In genomic region chr13:45783681-45784080, GRCm38 (mm10) we compare ENCODE assay signal across 13 mouse cellular contexts.
DNase-seq lines count a peak whose midpoint lies in the region; ATAC-seq and TF ChIP-seq lines count a peak whose summit lies in the region.
"Had no signal": no experiment of that assay in that cellular context is flagged by ENCODE, and none has a peak within 500 bp of the region (broad histone marks: within the 10 kb centered on the region; RNA-seq: fewer than 3 reads in every experiment).

No protein-coding gene starts in this region.

- H3K9me3 ChIP-seq in embryonic facial prominence, embryonic 14.5 days (ENCODE audit: control insufficient read depth, low read length): no peaks in the 10 kb centered on the region
- no peaks in the 10 kb centered on the region for H3K9me3 ChIP-seq in embryonic facial prominence, embryonic 10.5 days
- H3K9me3 ChIP-seq: neural tube, embryonic 13.5 days had no signal

- no peak for TF ChIP-seq CTCF in thymus, adult 2 months (IDR thresholded peaks at IDR 0.05; ENCODE audit: borderline replicate concordance, control insufficient read depth, extremely low read depth, insufficient read depth, low read length, poor library complexity)

- no peak overlapping the region for H3K4me2 ChIP-seq in embryonic facial prominence, embryonic 14.5 days (ENCODE audit: low read depth, low read length)
- H3K4me2 ChIP-seq: heart, embryonic 13.5 days; liver, embryonic 11.5 days; midbrain, embryonic 11.5 days; neural tube, embryonic 13.5 days had no signal

- no peak for ATAC-seq in embryonic facial prominence, embryonic 14.5 days (ENCODE audit: low read depth)

- H3K27me3 ChIP-seq in embryonic facial prominence, embryonic 14.5 days (replicated peaks; ENCODE audit: control insufficient read depth, insufficient read depth, low read length): no peaks in the 10 kb centered on the region
- no peaks in the 10 kb centered on the region for H3K27me3 ChIP-seq in embryonic facial prominence, embryonic 10.5 days (replicated peaks; ENCODE audit: low read depth, poor library complexity, severe bottlenecking)
- H3K27me3 ChIP-seq in thymus, adult 2 months (ENCODE audit: control insufficient read depth, insufficient read depth, low read length): no peaks in the 10 kb centered on the region
- H3K27me3 ChIP-seq: heart, embryonic 13.5 days; neural tube, embryonic 13.5 days had no signal

- H3K4me1 ChIP-seq in embryonic facial prominence, embryonic 14.5 days (ENCODE audit: control insufficient read depth, insufficient read depth, low read length): no peaks in the 10 kb centered on the region; the same call in 1 of the 2 replicates
- no peaks in the 10 kb centered on the region for H3K4me1 ChIP-seq in embryonic facial prominence, embryonic 10.5 days
- H3K4me1 ChIP-seq in thymus, adult 2 months (replicated peaks; ENCODE audit: control insufficient read depth, insufficient read depth, low read length): no peaks in the 10 kb centered on the region
- H3K4me1 ChIP-seq: neural tube, embryonic 13.5 days had no signal

- no peak overlapping the region for H3K4me3 ChIP-seq in embryonic facial prominence, embryonic 14.5 days (ENCODE audit: low read depth, low read length)
- H3K4me3 ChIP-seq in embryonic facial prominence, embryonic 10.5 days: no peak overlapping the region
- H3K4me3 ChIP-seq in thymus, adult 2 months (ENCODE audit: control insufficient read depth, insufficient read depth, low read length): no peak overlapping the region
- H3K4me3 ChIP-seq: heart, embryonic 13.5 days; neural tube, embryonic 13.5 days had no signal

- intact Hi-C loops in left cerebral cortex, postnatal 14 days (cut with DNase I): no loop called here
- intact Hi-C loops in left cerebral cortex, postnatal 4 days (cut with DNase I): loop anchor here (10.0 kb wide), 1 partner anchor 99 kb away; no protein-coding TSS in a partner anchor

- H3K27ac ChIP-seq in embryonic facial prominence, embryonic 14.5 days (replicated peaks; ENCODE audit: low read depth, low read length): no peak overlapping the region
- H3K27ac ChIP-seq in embryonic facial prominence, embryonic 10.5 days (replicated peaks): no peak overlapping the region
- no peak overlapping the region for H3K27ac ChIP-seq in thymus, adult 2 months (ENCODE audit: control insufficient read depth, insufficient read depth, low read length)
- H3K27ac ChIP-seq: heart, embryonic 13.5 days; neural tube, embryonic 13.5 days had no signal

- DNase-seq in embryonic facial prominence, embryonic 14.5 days (ENCODE audit: low spot score): peak; percentile 24
- DNase-seq in embryonic facial prominence, embryonic 10.5 days (ENCODE audit: low spot score): no peak
- DNase-seq in left cerebral cortex, postnatal 14 days (ENCODE audit: low spot score in 2 of 2): peak; percentile 39 to 78
- DNase-seq in left cerebral cortex, postnatal 4 days: no peak
- DNase-seq in adipocyte (ENCODE audit: low spot score): peak; percentile 20
- DNase-seq in lung, postnatal 36 days: peak; percentile 17
- DNase-seq in thymus, adult 2 months: no peak
- no peak for DNase-seq in urinary bladder, postnatal 14 days (ENCODE audit: low spot score)
- DNase-seq: kidney, postnatal 14 days had no signal

- TF ChIP-seq POLR2A in thymus, adult 2 months (IDR thresholded peaks at IDR 0.05; ENCODE audit: control insufficient read depth, extremely low read depth, insufficient read depth, low read length, poor library complexity): no peak

- H3K36me3 ChIP-seq in embryonic facial prominence, embryonic 14.5 days (ENCODE audit: control insufficient read depth, insufficient read depth, low read length): no peaks in the 10 kb centered on the region
- no peaks in the 10 kb centered on the region for H3K36me3 ChIP-seq in embryonic facial prominence, embryonic 10.5 days (replicated peaks)
- no peaks in the 10 kb centered on the region for H3K36me3 ChIP-seq in thymus, adult 2 months (ENCODE audit: control insufficient read depth, insufficient read depth, low read length)

- WGBS in embryonic facial prominence, embryonic 14.5 days: 83% methylated on average over 10 of the region's 10 CpGs
- WGBS in embryonic facial prominence, embryonic 10.5 days: 87% methylated on average over 10 of the region's 10 CpGs
- WGBS in thymus, adult 2 months: 92% methylated on average over 10 of the region's 10 CpGs

- no peak overlapping the region for H3K9ac ChIP-seq in embryonic facial prominence, embryonic 14.5 days (ENCODE audit: low read depth, low read length)
- H3K9ac ChIP-seq: heart, embryonic 13.5 days; neural tube, embryonic 13.5 days had no signal

Comparison
In these comparisons a context has a peak if more than half of its experiments do, and no peak if none do; other contexts are left out.
1. DNase-seq: peak in embryonic facial prominence, embryonic 14.5 days (single experiment), left cerebral cortex, postnatal 14 days (2 of 2), adipocyte (single experiment) and lung, postnatal 36 days (single experiment); none in embryonic facial prominence, embryonic 10.5 days (single experiment), left cerebral cortex, postnatal 4 days (single experiment), thymus, adult 2 months (single experiment) and urinary bladder, postnatal 14 days (single experiment).